Mouse (Mus musculus) limb, embryonic 14.5 days (tissue): Measurements from ENCODE around the gene Gm49366. TPM values are rescaled to one million over a fixed set of nuclear protein-coding genes. Genes with fewer than 3 reads are reported as not detected.
"Not testable (repeated sequence)": the region's sequence is repeated elsewhere in the genome, so short reads cannot be mapped to it uniquely, and the experiment has no call there.

ENCODE experiments used
- ATAC-seq: fragments of 200-750 bp; cut with Nextera tagmentation; 2 replicates; pipeline ENCODE4 v1.8.0; 2017; ENCODE audit warnings: low read depth, moderate number of reproducible peaks, moderate TSS enrichment; ENCODE audit not compliant: low FRiP score
- DNase-seq: peaks from one replicate; pipeline ENCODE4 v3.0.0-alpha.2; 2015; ENCODE audit warnings: low spot score
- H3K27ac ChIP-seq: fragments of 300-500 bp; sonication (generic); replicated peaks from 2 replicates; pipeline ENCODE4 v1.5.1; 2014; ENCODE audit warnings: low read depth, mild to moderate bottlenecking, low read length, moderate library complexity, mixed read lengths
- H3K27me3 ChIP-seq: fragments of 300-500 bp; sonication (generic); 2 replicates; pipeline ENCODE4 v1.6.1; 2014; ENCODE audit warnings: low read length, mixed read lengths; ENCODE audit not compliant: control insufficient read depth, insufficient read depth
- H3K36me3 ChIP-seq: fragments of 300-500 bp; sonication (generic); 2 replicates; pipeline ENCODE4 v1.6.1; 2014; ENCODE audit warnings: mild to moderate bottlenecking, low read length, moderate library complexity, mixed read lengths; ENCODE audit not compliant: control insufficient read depth, insufficient read depth
- H3K4me1 ChIP-seq: fragments of 300-500 bp; sonication (generic); 2 replicates; pipeline ENCODE4 v1.6.1; 2014; ENCODE audit warnings: antibody characterized with exemption, low read length, mixed read lengths; ENCODE audit not compliant: control insufficient read depth, insufficient read depth
- H3K4me2 ChIP-seq: fragments of 300-500 bp; sonication (generic); replicated peaks from 2 replicates; pipeline ENCODE4 v1.6.1; 2014; ENCODE audit warnings: low read depth, mild to moderate bottlenecking, low read length, moderate library complexity; ENCODE audit not compliant: severe bottlenecking
- H3K4me3 ChIP-seq: fragments of 300-500 bp; sonication (generic); replicated peaks from 2 replicates; pipeline ENCODE4 v1.5.1; 2014; ENCODE audit warnings: low read length
- H3K9ac ChIP-seq: fragments of 300-500 bp; sonication (generic); 2 replicates; pipeline ENCODE4 v1.6.1; 2014; ENCODE audit warnings: mild to moderate bottlenecking, low read depth, low read length, moderate library complexity; ENCODE audit not compliant: severe bottlenecking
- H3K9me3 ChIP-seq: fragments of 300-500 bp; sonication (generic); 2 replicates; pipeline ENCODE4 v1.6.1; 2016; ENCODE audit warnings: low read length; ENCODE audit not compliant: control insufficient read depth
- POLR2A ChIP-seq: fragments of 200-500 bp; IDR thresholded peaks from 2 replicates; pipeline ENCODE4 v1.8.0; 2012; ENCODE audit warnings: inconsistent platforms, mild to moderate bottlenecking, moderate library complexity, borderline replicate concordance; ENCODE audit not compliant: insufficient read depth, insufficient read length; ENCODE audit errors: extremely low read depth
- WGBS: fragments of 180-500 bp; shearing (Covaris S2); extraction: QIAGEN DNeasy Blood & Tissue Kit; methylation state at CpG from one replicate; pipeline ENCODE4 v1.1.7; 2014; 5-methylcytosine and 5-hydroxymethylcytosine counted together
- polyA plus RNA-seq, 2 experiments: library from polyadenylated mRNA; depleted of rRNA in 1 of 2; stranded (reverse) in 1 of 2; unstranded in 1 of 2; fragments of >200 nt; fragmentation: Nextera tagmentation in 1 of 2; extraction: Ambion mirVana in 1 of 2; gene quantifications; 2 replicates each; pipeline versions ENCODE4 v1.2.1 to v1.2.3; 2012 to 2014

The Gm49366 gene
- polyA plus RNA-seq, 2 experiments: not detected

DNA sequence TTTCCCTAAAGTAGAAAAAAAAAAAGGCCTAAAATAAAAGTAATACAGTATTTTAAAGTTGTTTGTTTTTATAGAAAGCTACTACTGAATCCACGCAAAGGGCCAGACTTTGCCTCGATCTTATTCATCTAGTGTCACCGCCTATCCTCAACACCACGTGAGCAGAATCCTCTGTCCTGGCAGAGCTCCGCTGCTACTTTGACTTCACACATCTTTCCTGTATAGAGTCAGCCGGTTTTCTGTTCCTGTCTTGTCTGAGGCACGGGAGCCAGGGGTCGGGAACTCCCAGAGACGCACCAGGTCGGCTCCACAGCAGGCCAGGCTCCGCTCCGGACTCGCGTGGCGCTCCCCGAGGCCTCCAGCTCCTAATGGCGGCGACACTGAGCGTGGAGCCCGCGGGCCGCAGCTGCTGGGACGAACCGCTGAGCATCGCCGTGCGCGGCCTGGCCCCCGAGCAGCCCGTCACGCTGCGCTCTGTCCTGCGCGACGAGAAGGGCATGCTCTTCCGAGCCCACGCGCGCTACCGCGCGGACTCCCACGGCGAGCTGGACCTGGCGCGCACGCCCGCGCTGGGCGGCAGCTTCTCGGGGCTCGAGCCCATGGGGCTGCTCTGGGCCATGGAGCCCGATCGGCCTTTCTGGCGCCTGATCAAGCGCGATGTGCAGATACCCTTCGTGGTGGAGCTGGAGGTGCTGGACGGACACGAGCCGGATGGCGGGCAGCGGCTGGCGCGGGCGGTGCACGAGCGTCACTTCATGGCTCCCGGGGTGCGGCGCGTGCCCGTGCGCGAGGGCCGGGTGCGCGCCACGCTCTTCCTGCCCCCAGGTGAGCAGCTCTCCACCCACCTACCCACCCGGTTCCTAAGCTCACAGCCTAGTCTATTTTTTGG lies 62.1 kb downstream of the Gm49366 start, which contains the start of gene Acot6:
Acot6 (plus strand) TSS at position 51 of the 889 bp plus-strand sequence.
- Histone ChIP-seq H3K9ac (peak within 1 kb of the TSS; percentile 68), H3K4me2 (peak within 1 kb of the TSS; percentile 66), H3K4me3 (peak within 1 kb of the TSS; percentile 49)
- not testable (repeated sequence) for H3K27ac ChIP-seq, H3K36me3 ChIP-seq, H3K27me3 ChIP-seq, H3K9me3 ChIP-seq, H3K4me1 ChIP-seq
- DNase-seq: peak; percentile 62
- 1% methylated on average over 42 of the region's 80 CpGs for WGBS
- peak; percentile 68 for ATAC-seq
- TF ChIP-seq POLR2A: 0 out of 2 replicates have a peak, but pooled peaks have one; percentile 32

- peak overlapping the region; percentile 68 for H3K9ac ChIP-seq
- H3K36me3 ChIP-seq: no peaks in the 10 kb centered on the region
- H3K4me3 ChIP-seq: peak overlapping the region; percentile 49
- no peak overlapping the region for H3K27ac ChIP-seq
- H3K4me2 ChIP-seq: peak overlapping the region; percentile 66
- ATAC-seq (no peak), DNase-seq (no peak)
- no peak for TF ChIP-seq POLR2A
- H3K9me3 ChIP-seq: no peaks in the 10 kb centered on the region
- no peaks in the 10 kb centered on the region for H3K27me3 ChIP-seq
- 47% methylated on average over 2 of the region's 2 CpGs for WGBS
- no peaks in the 10 kb centered on the region for H3K4me1 ChIP-seq
These were observed 62.7 kb downstream of the Gm49366 start for GRCm38 (mm10) chr12:84101493-84101845.

GRCm38 (mm10) chr12:84107012-84107411 lies 68.3 kb downstream of the Gm49366 start:
- no peak overlapping the region for H3K9ac ChIP-seq
- no peaks in the 10 kb centered on the region for H3K4me1 ChIP-seq
- no peak overlapping the region for H3K27ac ChIP-seq
- H3K9me3 ChIP-seq: no peaks in the 10 kb centered on the region
- WGBS: 72% methylated on average over 3 of the region's 3 CpGs
- no peak overlapping the region for H3K4me3 ChIP-seq
- DNase-seq (no peak), ATAC-seq (no peak)
- H3K27me3 ChIP-seq: no peaks in the 10 kb centered on the region
- no peak for TF ChIP-seq POLR2A
- H3K4me2 ChIP-seq: no peak overlapping the region
- H3K36me3 ChIP-seq: no peaks in the 10 kb centered on the region

GRCm38 (mm10) chr12:84107692-84108091 lies 69.0 kb downstream of the Gm49366 start:
- DNase-seq (no peak), ATAC-seq (no peak)
- Histone ChIP-seq H3K4me1 (no peaks in the 10 kb centered on the region), H3K36me3 (no peaks in the 10 kb centered on the region), H3K9me3 (no peaks in the 10 kb centered on the region), H3K27me3 (no peaks in the 10 kb centered on the region), H3K27ac (no peak overlapping the region), H3K4me3 (no peak overlapping the region), H3K9ac (no peak overlapping the region), H3K4me2 (no peak overlapping the region)
- 67% methylated on average over 1 of the region's 1 CpGs for WGBS
- no peak for TF ChIP-seq POLR2A

Other genes with a start within 250 kb of the Gm49366 start
- 53.8 and 72.4 TPM in 2 replicates for gene Numb, start 117.0 kb upstream of the Gm49366 start, polyA plus RNA-seq (2012; rRNA removed)
- 31.3 and 33.2 TPM in 2 replicates for gene Numb, start 117.0 kb upstream of the Gm49366 start, polyA plus RNA-seq (2014; fragmentation: Nextera tagmentation; extraction: Ambion mirVana)
- 15.8 and 18.4 TPM in 2 replicates for gene Riox1, start 88.3 kb upstream of the Gm49366 start, polyA plus RNA-seq (2012; rRNA removed)
- gene Riox1, start 88.3 kb upstream of the Gm49366 start, polyA plus RNA-seq (2014; fragmentation: Nextera tagmentation; extraction: Ambion mirVana): 13.1 and 13.9 TPM in 2 replicates
- gene Heatr4, start 54.1 kb upstream of the Gm49366 start, polyA plus RNA-seq (2012; rRNA removed): 0.03 TPM in 1 of 2 replicates, not detected in the other
- not detected in 2 replicates for gene Heatr4, start 54.1 kb upstream of the Gm49366 start, polyA plus RNA-seq (2014; fragmentation: Nextera tagmentation; extraction: Ambion mirVana)
- 6.8 and 7.1 TPM in 2 replicates for gene Acot2, start 51.1 kb upstream of the Gm49366 start, polyA plus RNA-seq (2012; rRNA removed)
- gene Acot2, start 51.1 kb upstream of the Gm49366 start, polyA plus RNA-seq (2014; fragmentation: Nextera tagmentation; extraction: Ambion mirVana): 15.6 TPM in 2 replicates
- gene Acot1, start 29.4 kb upstream of the Gm49366 start, polyA plus RNA-seq (2012; rRNA removed): 27.8 and 30.7 TPM in 2 replicates
- gene Acot1, start 29.4 kb upstream of the Gm49366 start, polyA plus RNA-seq (2014; fragmentation: Nextera tagmentation; extraction: Ambion mirVana): 54.2 and 56.5 TPM in 2 replicates
- 0.23 TPM in 2 replicates for gene Acot4, start 556 bp upstream of the Gm49366 start, polyA plus RNA-seq (2012; rRNA removed)
- gene Acot4, start 556 bp upstream of the Gm49366 start, polyA plus RNA-seq (2014; fragmentation: Nextera tagmentation; extraction: Ambion mirVana): 0.11 and 0.41 TPM in 2 replicates
- 0.01 and 0.04 TPM in 2 replicates for gene Acot3, start 13.2 kb downstream of the Gm49366 start, polyA plus RNA-seq (2012; rRNA removed)
- not detected in 2 replicates for gene Acot3, start 13.2 kb downstream of the Gm49366 start, polyA plus RNA-seq (2014; fragmentation: Nextera tagmentation; extraction: Ambion mirVana)
- 0.10 and 0.13 TPM in 2 replicates for gene Acot5, start 30.4 kb downstream of the Gm49366 start, polyA plus RNA-seq (2012; rRNA removed)
- gene Acot5, start 30.4 kb downstream of the Gm49366 start, polyA plus RNA-seq (2014; fragmentation: Nextera tagmentation; extraction: Ambion mirVana): not detected in 2 replicates
- gene Acot6, start 61.7 kb downstream of the Gm49366 start, polyA plus RNA-seq (2012; rRNA removed): 4.0 and 4.4 TPM in 2 replicates
- 1.4 and 2.2 TPM in 2 replicates for gene Acot6, start 61.7 kb downstream of the Gm49366 start, polyA plus RNA-seq (2014; fragmentation: Nextera tagmentation; extraction: Ambion mirVana)
- 15.1 and 17.0 TPM in 2 replicates for gene Dnal1, start 75.4 kb downstream of the Gm49366 start, polyA plus RNA-seq (2012; rRNA removed)
- gene Dnal1, start 75.4 kb downstream of the Gm49366 start, polyA plus RNA-seq (2014; fragmentation: Nextera tagmentation; extraction: Ambion mirVana): 5.9 and 6.4 TPM in 2 replicates
- gene Pnma1, start 109.6 kb downstream of the Gm49366 start, polyA plus RNA-seq (2012; rRNA removed): 0.24 and 0.39 TPM in 2 replicates
- gene Pnma1, start 109.6 kb downstream of the Gm49366 start, polyA plus RNA-seq (2014; fragmentation: Nextera tagmentation; extraction: Ambion mirVana): 0.55 and 0.83 TPM in 2 replicates
- 14.4 and 18.1 TPM in 2 replicates for gene Elmsan1, start 179.9 kb downstream of the Gm49366 start, polyA plus RNA-seq (2012; rRNA removed)
- gene Elmsan1, start 179.9 kb downstream of the Gm49366 start, polyA plus RNA-seq (2014; fragmentation: Nextera tagmentation; extraction: Ambion mirVana): 10.5 and 11.8 TPM in 2 replicates
- 8.5 and 11.0 TPM in 2 replicates for gene Ptgr2, start 246.3 kb downstream of the Gm49366 start, polyA plus RNA-seq (2012; rRNA removed)
- gene Ptgr2, start 246.3 kb downstream of the Gm49366 start, polyA plus RNA-seq (2014; fragmentation: Nextera tagmentation; extraction: Ambion mirVana): 13.8 and 15.2 TPM in 2 replicates